7 mouse cellular contexts compared by ENCODE assay signal in genomic region chr1:79450343-79451021, GRCm38 (mm10). TPM values are rescaled to one million over a fixed set of nuclear protein-coding genes. Genes with fewer than 3 reads are reported as not detected.
DNase-seq lines count a peak whose midpoint lies in the region; ATAC-seq lines count a peak whose summit lies in the region.

No protein-coding gene starts in this region.

- no peaks in the 10 kb centered on the region for H3K36me3 ChIP-seq in forebrain, embryonic 11.5 days (ENCODE audit: control insufficient read depth, insufficient read depth, low read length)

- WGBS in forebrain, embryonic 11.5 days = 9% methylated on average over 20 of the region's 20 CpGs

- 0 out of 2 replicates have a peak overlapping the region, but pooled peaks have one; percentile 23 for H3K9ac ChIP-seq in forebrain, embryonic 11.5 days (ENCODE audit: low read length)

- H3K4me1 ChIP-seq in forebrain, embryonic 11.5 days (replicated peaks; ENCODE audit: control insufficient read depth, insufficient read depth, low read length) = no peaks in the 10 kb centered on the region; the same call in 1 of the 2 replicates

- ATAC-seq in forebrain, embryonic 11.5 days (replicated peaks; ENCODE audit: low FRiP score) = peak; percentile 91
- ATAC-seq in megakaryocyte progenitor cell, adult 5-6 weeks (replicated peaks; ENCODE audit: poor library complexity) = no peak
- ATAC-seq in monocyte, adult 5-6 weeks (replicated peaks; ENCODE audit: insufficient number of reproducible peaks, low FRiP score, low TSS enrichment, poor library complexity, severe bottlenecking) = no peak

- no peaks in the 10 kb centered on the region for H3K27me3 ChIP-seq in forebrain, embryonic 11.5 days (ENCODE audit: control insufficient read depth, insufficient read depth, low read length)

- DNase-seq in left cerebral cortex, adult 18-20 months (ENCODE audit: low spot score in 2 of 2) = peak; percentile 33 to 54
- DNase-seq in left cerebral cortex, adult 11 months (ENCODE audit: low spot score) = no peak
- DNase-seq in forebrain, embryonic 11.5 days (ENCODE audit: low spot score) = peak; percentile 79
- DNase-seq in left cerebral cortex, adult 8-10 months (ENCODE audit: low spot score in 2 of 2) = peak; percentile 31 to 44
- DNase-seq in retina, postnatal 1 day = peak; percentile 78

- H3K27ac ChIP-seq in forebrain, embryonic 11.5 days (ENCODE audit: low read depth, low read length) = 0 out of 2 replicates have a peak overlapping the region, but pooled peaks have one; percentile 50

- peak overlapping the region; percentile 24 for H3K4me3 ChIP-seq in forebrain, embryonic 11.5 days (ENCODE audit: low read depth, low read length)

- H3K4me2 ChIP-seq in forebrain, embryonic 11.5 days (ENCODE audit: low read depth, low read length, severe bottlenecking) = peak overlapping the region; percentile 59

- no peaks in the 10 kb centered on the region for H3K9me3 ChIP-seq in forebrain, embryonic 11.5 days (ENCODE audit: control insufficient read depth, low read length)

RNA-seq across cellular contexts. Expression of gene Scg2, which starts 10.6 kb away (rescaled TPM):
- total RNA-seq in left cerebral cortex, adult 18-20 months (2021) = 100 to 1,000 TPM; 238 to 246 TPM
- polyA plus RNA-seq in forebrain, embryonic 11.5 days (2014; fragmentation: Nextera tagmentation; extraction: Ambion mirVana) = 3.3 and 4.5 TPM in 2 replicates
- total RNA-seq in left cerebral cortex, adult 8-10 months (2022) = 100 to 1,000 TPM; 224 to 252 (median 238) TPM
- not detected in 2 replicates for total RNA-seq in megakaryocyte progenitor cell, adult 5-6 weeks (2015)
- total RNA-seq in megakaryocyte progenitor cell, adult 5-6 weeks (2017) = not detected in 2 replicates
- not detected in 3 replicates for total RNA-seq in monocyte, adult 5-6 weeks (2017)

Comparison
In these comparisons a context has a peak if more than half of its experiments do, and no peak if none do; other contexts are left out.
1. RNA of gene Scg2, which starts 10.6 kb away (total RNA-seq): 238 to 246 TPM in left cerebral cortex, adult 18-20 months and 224 to 252 TPM in left cerebral cortex, adult 8-10 months; not detected in megakaryocyte progenitor cell, adult 5-6 weeks and not detected in monocyte, adult 5-6 weeks; every median in the first group is over 100 times any median in the second.